Mouse (Mus musculus) limb, embryonic 11.5 days (tissue): ENCODE results near the gene Atad3a. TPM values are rescaled to one million over a fixed set of nuclear protein-coding genes. Genes with fewer than 3 reads are reported as not detected.

Experiments used
- ATAC-seq: fragments of 200-750 bp; cut with Nextera tagmentation; 2 replicates; pipeline ENCODE4 v1.8.0; 2017; ENCODE audit warnings: low read depth; ENCODE audit not compliant: insufficient number of reproducible peaks, low FRiP score, low TSS enrichment
- DNase-seq: peaks from one replicate; pipeline ENCODE4 v3.0.0-alpha.2; 2015; ENCODE audit warnings: low spot score
- H3K27ac ChIP-seq: fragments of 300-500 bp; sonication (generic); replicated peaks from 2 replicates; pipeline ENCODE4 v1.5.1; 2014; ENCODE audit warnings: low read depth, mild to moderate bottlenecking, low read length
- H3K27me3 ChIP-seq: fragments of 300-500 bp; sonication (generic); 2 replicates; pipeline ENCODE4 v1.6.1; 2014; ENCODE audit warnings: mild to moderate bottlenecking, low read length, mixed read lengths; ENCODE audit not compliant: control insufficient read depth, insufficient read depth
- H3K36me3 ChIP-seq: fragments of 300-500 bp; sonication (generic); 2 replicates; pipeline ENCODE4 v1.6.1; 2014; ENCODE audit warnings: mild to moderate bottlenecking, low read length, moderate library complexity, mixed read lengths; ENCODE audit not compliant: control insufficient read depth, insufficient read depth
- H3K4me1 ChIP-seq: fragments of 300-500 bp; sonication (generic); 2 replicates; pipeline ENCODE4 v1.6.1; 2014; ENCODE audit warnings: low read length, mixed read lengths; ENCODE audit not compliant: control insufficient read depth, insufficient read depth
- H3K4me2 ChIP-seq: fragments of 300-500 bp; sonication (generic); 2 replicates; pipeline ENCODE4 v1.6.1; 2014; ENCODE audit warnings: low read depth, mild to moderate bottlenecking, moderate library complexity; ENCODE audit not compliant: severe bottlenecking
- H3K4me3 ChIP-seq: fragments of 300-500 bp; sonication (generic); 2 replicates; pipeline ENCODE4 v1.5.1; 2014; ENCODE audit warnings: low read depth, low read length
- H3K9ac ChIP-seq: fragments of 300-500 bp; sonication (generic); 2 replicates; pipeline ENCODE4 v1.6.1; 2014; ENCODE audit warnings: mild to moderate bottlenecking, low read length
- H3K9me3 ChIP-seq: fragments of 300-500 bp; sonication (generic); 2 replicates; pipeline ENCODE4 v1.6.1; 2016; ENCODE audit warnings: low read length; ENCODE audit not compliant: control insufficient read depth
- WGBS: fragments of 180-500 bp; shearing (Covaris S2); extraction: QIAGEN DNeasy Blood & Tissue Kit; methylation state at CpG from one replicate; pipeline ENCODE4 v1.1.7; 2014; 5-methylcytosine and 5-hydroxymethylcytosine counted together
- polyA plus RNA-seq: library from polyadenylated mRNA; unstranded; fragments of >200 nt; fragmentation: Nextera tagmentation; extraction: Ambion mirVana; gene quantifications from 2 replicates; pipeline ENCODE4 v1.2.1, GENCODE M21; 2014

Gene Atad3a
- polyA plus RNA-seq, 1 experiment from 2014 or later: 103 TPM

DNA sequence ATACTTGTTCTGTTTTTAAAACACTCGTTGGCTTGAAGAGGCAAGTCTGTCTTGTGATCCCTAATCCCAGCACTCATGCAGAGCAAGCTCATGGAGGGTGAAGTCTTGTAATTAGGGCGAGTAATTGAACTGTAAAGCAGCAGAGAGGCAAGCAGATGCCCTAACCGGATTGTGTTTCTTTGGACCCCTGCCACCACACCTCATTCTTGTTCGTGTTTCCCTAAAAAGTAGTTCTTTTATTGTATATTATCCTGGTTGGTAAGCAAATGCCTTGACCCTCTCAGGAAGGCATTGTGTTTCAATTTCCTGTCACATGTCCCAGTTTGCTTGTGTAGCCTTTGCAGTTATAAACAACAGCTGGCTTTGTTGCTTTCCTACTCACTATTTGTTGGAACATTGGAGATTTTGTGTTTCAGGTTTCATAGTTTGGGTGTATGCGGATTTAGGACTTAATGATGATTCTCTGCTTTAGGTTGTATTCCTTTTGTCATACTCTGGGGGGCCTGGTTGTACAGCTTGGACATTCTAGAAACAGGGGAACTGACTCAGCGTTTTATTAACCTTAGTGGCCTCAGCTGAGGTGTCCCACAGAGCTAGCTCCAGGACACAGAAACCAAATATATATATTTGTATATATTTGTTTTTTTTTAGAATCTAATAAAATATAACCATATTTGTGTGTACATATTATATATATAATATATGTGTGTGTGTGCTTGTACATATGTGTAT is 50.2 kb downstream of the Atad3a start:
- Histone ChIP-seq H3K27me3 (no peaks in the 10 kb centered on the region), H3K27ac (peak overlapping the region; percentile 37; the same call in 1 of the 2 replicates), H3K4me3 (no peak overlapping the region), H3K9ac (no peak overlapping the region), H3K4me1 (no peaks in the 10 kb centered on the region), H3K9me3 (no peaks in the 10 kb centered on the region), H3K36me3 (no peaks in the 10 kb centered on the region; the same call in 1 of the 2 replicates), H3K4me2 (no peak overlapping the region)
- no peak for DNase-seq
- 65% methylated on average over 6 of the region's 6 CpGs for WGBS
- ATAC-seq: no peak

DNA sequence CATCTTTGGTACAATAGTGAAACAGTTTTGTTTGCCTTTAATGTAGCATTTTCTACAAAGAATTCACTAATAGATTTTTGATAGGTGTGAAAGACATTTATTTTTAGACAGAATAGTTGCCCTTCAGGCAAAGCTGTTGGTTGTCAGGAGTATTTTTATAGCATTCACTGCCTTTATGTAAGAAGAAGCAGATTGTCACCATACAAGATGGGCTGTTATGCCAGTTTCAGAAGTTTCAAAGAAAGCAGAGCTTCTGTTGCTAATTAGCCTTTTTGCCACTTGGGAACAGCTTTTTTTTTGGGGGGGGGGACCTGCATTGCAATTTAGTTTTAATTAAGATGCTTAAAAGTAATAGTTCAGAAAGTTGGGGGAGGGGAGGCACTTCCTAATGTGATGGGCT is 51.9 kb downstream of the Atad3a start:
- Histone ChIP-seq H3K4me2 (no peak overlapping the region), H3K27me3 (no peaks in the 10 kb centered on the region), H3K36me3 (no peaks in the 10 kb centered on the region), H3K27ac (no peak overlapping the region), H3K9me3 (no peaks in the 10 kb centered on the region), H3K4me1 (no peaks in the 10 kb centered on the region), H3K9ac (no peak overlapping the region), H3K4me3 (no peak overlapping the region)
- ATAC-seq: no peak
- no peak for DNase-seq

DNA sequence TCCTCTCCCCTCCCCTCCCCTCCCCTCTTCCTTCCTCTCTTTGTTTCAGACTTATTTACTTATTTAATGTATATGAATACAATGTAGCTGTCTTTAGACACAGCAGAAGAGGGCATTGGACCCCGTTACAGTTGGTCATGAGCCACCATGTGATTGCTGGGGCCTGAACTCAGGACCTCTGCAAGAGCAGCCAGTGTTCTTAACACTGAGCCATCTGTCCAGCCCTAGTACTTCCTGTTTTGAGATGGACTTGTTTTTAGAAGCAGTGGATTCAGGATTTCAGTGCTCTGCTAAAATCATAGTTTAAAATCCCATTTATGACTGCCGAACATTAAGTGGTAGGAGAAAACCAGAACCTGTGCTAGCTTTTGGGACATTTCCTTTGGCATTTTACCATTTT is 52.3 kb downstream of the Atad3a start:
- ATAC-seq (no peak), DNase-seq (no peak)
- H3K27ac ChIP-seq: no peak overlapping the region
- H3K4me1 ChIP-seq: no peaks in the 10 kb centered on the region
- H3K9me3 ChIP-seq: no peaks in the 10 kb centered on the region
- H3K4me3 ChIP-seq: no peak overlapping the region
- no peaks in the 10 kb centered on the region for H3K27me3 ChIP-seq
- WGBS: 90% methylated on average over 2 of the region's 2 CpGs
- H3K4me2 ChIP-seq: no peak overlapping the region
- no peak overlapping the region for H3K9ac ChIP-seq
- H3K36me3 ChIP-seq: no peaks in the 10 kb centered on the region

DNA sequence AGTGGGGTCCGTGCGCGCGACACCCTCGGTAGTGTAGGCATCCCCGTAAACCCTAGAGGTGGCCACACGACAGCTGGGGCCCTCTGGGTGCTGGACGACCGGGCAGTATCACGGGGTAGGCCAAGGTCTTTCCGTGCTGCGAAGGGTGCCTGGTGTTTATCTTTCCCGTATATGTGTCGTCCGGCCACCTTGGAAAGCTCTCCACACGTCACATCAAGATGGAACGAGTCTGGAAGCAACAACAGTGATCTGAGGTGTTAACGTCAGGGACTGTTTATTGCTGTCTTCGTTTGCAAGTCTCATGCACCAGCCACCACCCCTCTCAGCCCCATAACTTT is 55.3 kb downstream of the Atad3a start:
- WGBS: under 1% methylated on average over 19 of the region's 19 CpGs

DNA sequence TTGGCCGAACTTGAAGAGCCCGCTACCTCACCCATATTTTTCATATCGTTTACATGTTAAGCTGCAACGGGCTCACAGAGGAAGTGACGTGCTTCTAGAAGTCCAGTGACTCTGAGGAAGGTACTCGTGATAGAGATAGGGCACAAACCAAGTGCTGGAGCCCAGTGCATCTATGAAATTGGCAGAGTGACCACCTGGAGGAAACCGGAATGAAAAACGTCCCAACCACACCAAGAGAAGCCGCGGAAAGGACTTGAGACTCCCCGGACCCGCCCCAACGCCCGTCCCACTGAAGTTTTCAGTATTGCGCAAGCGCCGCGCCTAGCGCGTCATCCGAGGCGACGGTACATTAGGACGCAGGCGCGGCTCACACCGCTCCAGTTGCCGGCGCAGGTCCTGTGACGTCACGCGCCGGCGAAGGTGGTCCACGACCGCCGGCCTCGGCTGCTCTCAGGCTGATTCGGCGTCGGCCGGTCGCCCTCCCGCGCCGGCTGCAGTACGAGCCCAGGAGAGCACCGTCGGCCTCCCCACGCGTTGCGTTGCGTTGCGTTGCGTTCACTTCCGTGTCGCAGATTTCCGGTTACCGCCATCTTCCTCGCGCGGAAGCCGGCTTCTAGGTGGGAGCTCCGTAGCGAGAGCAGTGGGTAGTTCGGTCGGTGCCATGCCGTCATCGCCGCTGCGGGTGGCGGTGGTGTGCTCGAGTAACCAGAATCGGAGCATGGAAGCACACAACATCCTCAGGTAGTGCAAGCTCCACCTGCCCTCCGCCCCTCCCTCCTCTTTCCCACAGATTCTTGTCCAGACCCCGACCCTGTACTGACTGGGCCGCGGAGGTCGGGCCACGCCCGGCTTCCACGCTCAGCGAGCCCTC is 55.9 kb downstream of the Atad3a start, which contains the start of gene Ssu72:
Ssu72 (plus strand) TSS at position 80 of the 871 bp plus-strand sequence.
- peak; percentile 96 for ATAC-seq
- no peaks in the 10 kb centered on the region for H3K4me1 ChIP-seq
- no peaks in the 10 kb centered on the region for H3K36me3 ChIP-seq
- peak within 1 kb of the TSS; percentile 61 for H3K4me3 ChIP-seq
- no peaks in the 10 kb centered on the region for H3K27me3 ChIP-seq
- no peaks in the 10 kb centered on the region for H3K9me3 ChIP-seq
- peak; percentile 94 for DNase-seq
- H3K4me2 ChIP-seq: peak within 1 kb of the TSS; percentile 81
- WGBS: under 1% methylated on average over 83 of the region's 83 CpGs
- peak within 1 kb of the TSS; percentile 84 for H3K9ac ChIP-seq
- peak within 1 kb of the TSS; percentile 88 for H3K27ac ChIP-seq

More for the DNA sequence above, 55.3 kb downstream of the Atad3a start:
- Histone ChIP-seq H3K9ac (peak overlapping the region; percentile 84), H3K4me1 (no peaks in the 10 kb centered on the region), H3K36me3 (no peaks in the 10 kb centered on the region), H3K27ac (peak overlapping the region; percentile 88; the same call in 1 of the 2 replicates), H3K4me3 (peak overlapping the region; percentile 61), H3K27me3 (no peaks in the 10 kb centered on the region), H3K9me3 (no peaks in the 10 kb centered on the region), H3K4me2 (peak overlapping the region; percentile 81)
- no peak for ATAC-seq
- DNase-seq: no peak

DNA sequence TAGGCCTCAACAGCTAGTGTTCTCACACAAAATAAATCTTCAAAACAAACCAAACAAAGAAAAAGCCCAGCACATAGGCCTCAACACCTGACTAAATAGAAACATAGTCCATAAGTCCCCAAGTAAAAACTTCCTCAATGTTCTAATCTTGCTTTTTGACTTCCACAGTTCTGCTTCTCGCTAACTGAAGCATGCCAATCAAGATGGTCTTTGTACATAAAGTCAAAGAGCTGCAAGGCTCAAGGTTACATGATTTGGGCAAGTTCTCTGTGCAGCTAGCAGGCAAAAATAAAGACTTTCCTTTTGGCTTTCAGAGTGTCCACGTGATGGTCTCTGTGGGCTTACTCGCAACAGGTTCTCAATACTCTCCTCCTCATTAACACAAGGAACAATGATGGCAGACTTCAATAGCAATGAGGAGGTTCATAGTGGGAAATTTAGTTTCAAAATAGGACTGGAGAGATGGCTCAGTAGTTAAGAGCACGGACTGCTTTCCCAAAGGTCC is 57.4 kb downstream of the Atad3a start:
- H3K9me3 ChIP-seq: no peaks in the 10 kb centered on the region
- WGBS: 95% methylated on average over 4 of the region's 4 CpGs
- no peaks in the 10 kb centered on the region for H3K27me3 ChIP-seq
- H3K4me2 ChIP-seq: no peak overlapping the region
- H3K36me3 ChIP-seq: no peaks in the 10 kb centered on the region
- no peaks in the 10 kb centered on the region for H3K4me1 ChIP-seq
- DNase-seq (no peak), ATAC-seq (no peak)
- no peak overlapping the region for H3K4me3 ChIP-seq
- no peak overlapping the region for H3K9ac ChIP-seq
- H3K27ac ChIP-seq: no peak overlapping the region

DNA sequence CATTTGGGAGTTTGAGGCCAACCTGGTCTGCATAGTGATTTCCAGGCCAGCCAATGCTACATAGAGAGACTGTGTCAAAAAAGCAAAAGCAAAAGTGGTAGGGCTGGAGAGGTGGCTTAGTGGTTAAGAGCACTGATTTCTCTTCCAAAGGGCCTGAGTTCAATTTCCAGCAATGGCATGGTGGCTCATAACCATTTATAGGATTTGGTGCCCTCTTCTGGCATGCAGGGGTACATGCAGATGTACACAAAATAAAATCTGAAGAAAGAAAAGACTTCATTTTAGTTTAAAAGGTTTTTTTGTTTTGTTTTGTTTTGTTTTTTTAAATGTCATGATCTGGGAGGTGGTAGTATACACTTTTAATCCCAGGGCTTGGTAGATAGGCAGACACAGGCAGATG is 60.5 kb downstream of the Atad3a start:
- H3K27me3 ChIP-seq: peaks cover 3% of the 10 kb centered on the region; the same call in 1 of the 2 replicates
- no peak overlapping the region for H3K4me3 ChIP-seq
- H3K9ac ChIP-seq: no peak overlapping the region
- H3K36me3 ChIP-seq: no peaks in the 10 kb centered on the region
- no peaks in the 10 kb centered on the region for H3K4me1 ChIP-seq
- H3K27ac ChIP-seq: no peak overlapping the region
- H3K9me3 ChIP-seq: no peaks in the 10 kb centered on the region
- no peak overlapping the region for H3K4me2 ChIP-seq
- DNase-seq: no peak
- no peak for ATAC-seq
